Mouse (Mus musculus): ENCODE results near the gene Bcl2.
A peak's percentile ranks its signal among the peaks of the same experiment; 100 is the strongest.
"Not testable (repeated sequence)": the region's sequence is repeated elsewhere in the genome, so short reads cannot be mapped to it uniquely, and the experiment has no call there.

The Bcl2 gene

DNA sequence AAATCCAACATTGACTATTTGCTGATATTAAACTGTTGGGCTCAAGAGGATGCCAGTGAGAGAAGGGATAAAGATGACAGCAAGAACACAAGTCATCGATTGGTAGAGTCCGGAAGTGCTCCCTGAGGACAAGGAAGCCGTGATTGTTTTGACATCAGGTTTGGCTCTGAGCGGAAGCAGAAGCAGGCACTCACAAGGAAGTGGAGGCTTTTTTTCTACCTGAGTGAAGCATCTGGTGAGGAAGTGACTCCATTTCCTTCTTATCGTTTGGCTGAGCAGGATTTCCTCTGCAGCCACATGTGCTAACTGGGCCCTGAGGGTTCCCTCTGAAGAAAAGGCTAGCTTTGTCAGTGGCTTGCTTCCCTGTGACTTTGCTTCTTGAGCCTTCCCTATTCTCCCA is 165.0 kb downstream of the Bcl2 start:
- no peak for DNase-seq

DNA sequence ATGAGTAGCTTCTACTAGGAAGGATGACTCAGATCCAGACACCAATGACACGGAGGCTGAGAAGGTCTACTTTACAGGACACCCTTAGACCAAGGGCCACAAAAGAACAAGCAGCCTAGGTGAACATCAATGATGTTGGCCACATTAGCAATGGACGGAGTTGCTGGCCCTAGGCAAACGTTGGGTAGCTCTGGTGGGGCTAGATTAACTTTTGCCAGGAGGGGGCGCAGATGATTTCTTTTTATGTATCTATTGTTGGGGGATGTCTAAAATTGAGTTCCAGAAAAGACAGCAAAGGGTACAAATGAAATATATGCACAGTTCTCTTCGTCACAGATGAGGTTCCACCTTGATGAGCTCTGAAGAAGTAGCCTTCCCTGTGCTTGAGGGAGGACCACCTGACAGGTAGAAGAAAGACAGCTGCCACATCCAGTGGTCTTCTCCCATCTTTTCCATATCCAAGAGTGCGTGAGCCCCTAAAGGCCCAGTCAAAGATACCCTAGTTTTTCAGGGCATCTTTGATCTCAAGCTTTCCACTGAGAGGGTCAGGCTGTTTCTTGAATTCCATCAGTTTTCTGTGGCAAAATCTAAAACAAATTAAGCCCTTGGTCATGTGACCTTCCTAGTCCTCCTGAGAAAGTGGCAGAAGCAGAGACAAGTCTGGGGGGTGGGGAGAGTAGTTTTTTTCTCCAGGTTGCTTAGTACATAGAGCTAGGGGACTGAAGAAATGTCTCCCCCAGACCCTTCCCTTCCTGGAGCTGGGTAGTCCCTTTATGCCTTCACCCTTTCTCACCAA is 169.1 kb downstream of the Bcl2 start:
- DNase-seq, result peak; percentile 24

DNA sequence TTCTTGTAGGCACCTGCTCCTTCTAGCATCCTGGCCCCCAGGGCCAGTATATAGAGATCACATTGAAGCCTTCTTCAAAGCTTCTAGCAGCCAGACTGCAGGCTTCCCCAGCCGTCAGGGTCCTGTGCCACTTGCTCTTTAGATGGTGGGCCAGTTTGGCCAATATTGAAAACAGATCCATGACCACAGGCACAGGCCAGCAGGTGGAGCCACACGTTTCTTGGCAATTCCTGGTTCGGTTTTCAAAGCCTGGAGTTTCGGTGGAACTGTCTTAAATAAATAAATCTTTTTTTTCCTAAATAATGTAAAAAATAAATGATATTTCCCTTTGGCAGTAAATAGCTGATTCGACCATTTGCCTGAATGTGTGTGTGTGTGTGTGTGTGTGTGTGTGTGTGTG is 171.3 kb downstream of the Bcl2 start:
- DNase-seq, result peak; percentile 28

DNA sequence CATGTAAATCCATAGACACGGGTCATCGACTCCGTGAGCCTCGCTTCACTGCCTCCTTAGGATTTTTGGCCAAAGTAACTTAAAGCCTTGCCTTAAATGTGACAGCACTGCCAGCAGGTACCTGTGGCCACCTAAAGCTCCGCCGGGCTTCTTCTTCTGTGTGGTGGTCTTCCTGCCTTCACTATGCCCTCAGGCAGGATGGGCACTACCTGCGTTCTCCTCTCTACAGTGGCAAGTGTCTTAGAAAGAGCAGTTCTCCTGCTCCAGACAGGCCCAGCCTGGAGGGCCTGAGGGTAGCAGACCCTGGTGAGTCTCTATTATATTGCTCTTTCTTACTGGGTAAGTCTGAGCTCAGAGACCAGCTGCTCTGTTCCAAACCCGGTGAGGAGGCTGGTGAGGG is 172.2 kb downstream of the Bcl2 start:
- no peak for DNase-seq

DNA sequence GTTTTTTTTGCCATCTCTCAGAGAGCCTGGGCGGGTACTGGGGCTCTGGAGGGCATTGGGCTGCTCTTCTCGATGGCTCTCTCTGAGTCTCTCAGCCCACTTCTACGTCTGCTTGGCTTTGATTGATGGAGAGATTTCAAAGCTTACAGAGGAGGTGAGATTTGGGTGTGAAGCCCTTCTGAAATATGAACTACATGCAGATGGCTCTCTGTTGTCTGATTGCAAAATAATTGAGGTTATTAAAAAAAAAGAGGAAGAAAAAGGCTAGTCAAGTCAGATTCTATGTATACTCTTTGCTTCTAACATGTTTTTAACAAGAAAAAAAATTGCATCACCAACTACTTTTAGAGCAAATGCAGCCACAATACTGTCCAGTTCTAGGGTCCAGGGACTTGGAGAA is 173.9 kb downstream of the Bcl2 start:
- DNase-seq, result no peak

DNA sequence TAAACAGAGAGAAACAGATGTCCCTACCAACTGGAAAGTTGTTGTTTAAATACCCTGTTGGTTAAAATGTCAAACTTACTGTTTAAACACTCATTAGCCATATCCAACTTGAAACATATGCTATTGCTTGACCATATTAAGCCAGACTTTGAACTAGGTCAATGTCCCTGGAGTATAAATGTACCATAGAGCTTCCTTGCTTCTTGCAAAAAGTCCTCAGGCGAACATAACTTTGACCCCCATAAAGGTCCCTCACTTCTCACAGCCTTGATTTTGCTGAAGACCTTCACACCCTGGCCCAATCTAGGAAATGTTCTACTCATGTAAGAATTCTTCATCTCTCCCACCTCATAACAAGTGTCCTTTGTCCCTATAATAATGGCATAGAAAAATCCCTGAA is 175.0 kb downstream of the Bcl2 start:
- DNase-seq, result no peak

DNA sequence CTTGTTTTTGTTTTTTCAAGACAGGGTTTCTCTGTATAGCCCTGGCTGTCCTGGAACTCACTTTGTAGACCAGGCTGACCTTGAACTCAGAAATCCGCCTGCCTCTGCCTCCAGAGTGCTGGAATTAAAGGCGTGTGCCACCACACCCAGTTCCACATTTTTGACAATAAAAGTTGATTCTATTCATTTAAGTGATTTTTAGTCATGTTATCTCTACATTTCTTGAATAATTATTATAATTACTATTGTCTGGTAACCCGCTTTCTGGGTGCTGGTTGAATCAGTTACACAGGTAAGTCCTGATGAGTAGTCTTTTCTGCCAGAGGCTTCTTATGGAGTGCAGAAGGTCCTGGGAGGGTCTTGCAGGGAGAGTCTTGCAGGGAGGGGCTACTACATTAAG is 179.2 kb downstream of the Bcl2 start:
- DNase-seq, result not testable (repeated sequence)

DNA sequence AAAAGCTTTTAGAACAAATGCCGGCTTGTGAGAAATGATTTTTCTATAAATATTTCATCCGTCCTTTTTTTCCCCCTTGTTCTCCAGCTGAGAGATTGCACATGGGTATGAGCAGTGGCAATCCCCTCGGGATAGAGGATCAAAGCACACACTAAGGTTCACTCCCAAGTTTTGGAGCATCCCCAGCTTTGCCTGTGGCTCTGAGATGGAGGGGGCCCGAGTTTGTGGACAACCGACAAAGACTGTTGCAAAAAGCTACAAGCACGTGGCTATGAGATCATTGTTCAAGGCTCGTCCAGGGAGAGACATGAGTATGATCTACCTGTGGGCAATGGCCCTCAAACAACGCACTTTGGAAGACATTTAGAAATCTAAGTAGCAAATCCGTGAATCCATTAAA is 184.5 kb downstream of the Bcl2 start:
- no peak for DNase-seq

DNA sequence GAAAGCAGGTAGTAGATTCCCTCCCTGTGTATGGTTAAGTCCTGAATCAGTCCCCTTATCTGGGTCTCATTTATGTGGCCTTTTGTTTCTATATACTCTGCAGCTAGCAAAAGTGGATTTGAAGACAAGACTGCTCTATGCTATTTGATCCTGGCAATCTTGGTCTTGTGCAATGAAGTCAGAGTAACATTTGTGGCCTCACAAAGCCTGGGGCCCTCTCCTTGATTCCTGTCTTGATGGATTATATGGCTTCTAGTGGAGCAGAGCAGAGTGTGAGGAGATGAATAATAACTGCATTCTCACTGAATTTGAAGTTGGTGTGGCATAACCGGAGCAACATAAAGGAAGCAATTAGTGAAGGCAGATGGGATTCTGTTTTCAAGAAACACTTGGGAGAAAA is 186.5 kb downstream of the Bcl2 start:
- no peak for DNase-seq

DNA sequence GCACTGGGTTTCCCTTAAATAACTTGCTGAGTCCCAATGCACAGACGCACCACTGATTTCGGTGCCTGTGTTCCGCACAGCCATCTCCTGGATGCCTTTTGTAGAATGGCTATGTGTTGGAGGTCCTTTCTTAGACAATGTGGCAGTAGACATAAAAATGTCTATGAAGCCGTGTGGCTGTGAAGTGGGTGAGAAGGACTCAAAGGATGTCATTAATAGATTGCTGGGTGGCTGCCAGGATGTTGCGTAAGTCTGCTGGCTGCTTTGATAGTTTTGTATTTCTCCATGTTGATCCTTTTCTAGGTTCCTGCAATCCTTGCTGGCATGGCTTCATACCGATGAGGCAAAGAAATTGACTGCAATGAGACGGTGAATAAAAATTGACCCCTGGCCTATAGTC is 187.3 kb downstream of the Bcl2 start:
- no peak for DNase-seq

DNA sequence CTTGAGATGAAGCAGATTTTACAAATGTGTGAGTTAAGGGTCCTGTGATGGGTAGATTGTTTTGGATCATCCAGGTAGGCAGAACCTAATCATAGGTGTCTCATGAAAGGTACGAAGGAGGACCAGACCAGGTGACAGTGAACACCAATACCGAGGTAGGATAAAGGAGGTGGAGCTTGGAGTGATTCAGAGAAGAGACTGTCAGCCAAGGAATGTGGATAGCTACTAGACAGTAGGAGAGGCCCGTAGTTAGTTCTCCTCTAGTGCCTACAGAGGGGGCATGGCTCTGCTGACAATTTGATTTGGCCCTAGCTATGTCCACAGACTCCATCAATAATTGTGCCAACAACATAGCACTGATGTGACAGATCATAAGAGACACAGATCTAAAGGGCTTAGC is 188.0 kb downstream of the Bcl2 start:
- DNase-seq, result no peak

DNA sequence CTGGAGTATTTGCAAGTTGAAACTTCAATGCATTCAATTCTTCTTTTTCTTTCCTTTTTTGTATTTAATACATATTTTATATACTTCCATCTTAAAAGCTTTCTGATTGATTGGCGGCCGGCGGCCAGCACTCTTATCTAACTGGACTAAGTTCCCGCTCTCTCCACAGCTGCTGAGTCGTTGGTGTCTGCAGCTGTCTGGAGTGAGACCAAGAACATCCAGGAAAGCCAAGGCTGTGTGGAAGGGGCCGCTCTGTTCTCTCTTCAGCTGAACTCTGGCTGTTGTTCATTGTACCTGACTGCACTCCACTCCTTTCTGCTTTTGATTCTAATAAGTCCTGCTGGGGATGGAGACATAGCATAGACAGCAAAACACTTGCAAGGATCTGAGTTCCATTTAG is 190.3 kb downstream of the Bcl2 start:
- DNase-seq, result no peak

DNA sequence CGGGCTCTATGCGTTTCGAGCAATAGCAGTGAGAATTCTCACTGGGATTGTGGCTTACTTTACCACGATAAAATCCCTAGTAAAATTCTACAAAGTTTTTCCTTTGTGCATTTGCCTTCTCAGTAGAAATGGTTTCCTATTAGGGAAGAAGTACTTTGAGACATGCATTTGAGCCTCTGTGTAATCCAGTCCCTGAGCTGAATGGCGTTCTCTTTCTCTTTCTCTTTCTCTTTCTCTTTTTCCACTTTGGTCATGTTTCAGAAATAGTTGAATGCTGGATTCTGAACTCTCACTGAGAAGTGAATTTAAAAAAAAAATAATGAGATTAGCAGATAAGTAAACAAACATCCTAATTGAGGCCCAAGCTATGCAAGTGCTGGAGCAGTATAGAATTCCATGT is 191.1 kb downstream of the Bcl2 start:
- DNase-seq, result no peak

DNA sequence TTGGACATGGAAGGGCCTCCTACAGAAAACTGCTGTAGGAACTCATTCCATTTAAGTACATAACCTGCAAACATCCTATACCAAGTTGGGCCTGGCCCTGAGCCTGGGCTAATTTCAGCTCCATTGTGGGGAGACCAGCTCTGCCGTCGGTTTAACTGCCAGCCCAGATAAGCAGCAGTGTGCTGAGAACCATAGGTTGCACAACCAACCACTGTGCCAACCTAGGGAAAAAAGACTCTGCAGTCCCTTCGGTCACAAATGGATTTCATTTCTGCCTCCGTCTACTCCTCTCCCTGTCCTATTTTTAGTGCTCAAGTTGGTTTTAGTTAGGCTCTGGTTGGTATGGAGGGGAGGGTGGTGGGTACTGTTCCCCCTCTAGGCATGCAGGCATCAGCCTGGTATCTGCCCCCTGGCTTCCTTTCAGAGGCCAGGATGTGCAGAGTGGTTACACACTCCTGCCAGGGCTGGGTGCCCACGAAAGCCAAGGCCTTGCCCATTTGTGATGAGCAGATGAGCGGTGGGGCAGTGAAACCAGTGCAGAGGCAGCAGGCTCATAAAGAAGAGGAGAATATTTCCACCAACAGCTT is 196.4 kb downstream of the Bcl2 start:
- DNase-seq, result no peak

DNA sequence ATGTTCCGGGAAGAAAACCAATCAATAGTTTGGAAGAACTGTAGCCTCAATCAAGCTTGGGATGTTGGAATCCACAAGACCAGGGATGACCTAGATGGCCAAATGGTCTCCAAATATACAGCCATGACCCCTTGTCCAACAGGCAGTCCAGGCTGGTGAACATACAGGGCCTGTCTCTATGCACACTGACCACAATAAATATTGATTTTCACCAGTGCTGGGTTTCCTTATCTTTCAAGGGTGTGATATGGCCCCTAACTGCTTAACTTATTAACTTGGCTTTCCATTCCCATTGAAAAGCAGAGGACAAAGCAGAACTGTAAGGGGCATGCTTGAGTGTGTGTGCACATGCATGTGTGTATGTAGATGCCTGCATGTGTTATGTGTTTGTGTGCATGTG is 197.0 kb downstream of the Bcl2 start:
- DNase-seq, result no peak

DNA sequence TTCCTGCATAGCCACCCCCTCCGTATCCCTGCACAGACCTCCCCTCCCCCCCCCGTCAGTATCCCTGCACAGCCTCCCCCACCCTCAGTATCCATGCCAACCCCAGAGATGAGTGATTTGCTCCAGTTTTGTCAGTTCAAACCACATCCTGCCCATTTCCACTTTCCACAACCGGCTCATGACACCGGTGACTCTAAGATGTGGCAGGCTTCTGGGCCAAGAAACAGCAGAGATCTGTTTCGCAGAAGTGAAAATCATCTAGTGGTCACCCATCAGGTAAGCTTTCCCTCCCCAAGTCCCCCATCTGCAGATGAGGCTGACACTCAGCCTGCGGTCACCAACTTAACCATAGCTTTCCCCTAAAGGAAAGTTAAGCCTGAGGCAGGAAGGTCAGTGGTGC is 198.5 kb downstream of the Bcl2 start:
- no peak for DNase-seq

DNA sequence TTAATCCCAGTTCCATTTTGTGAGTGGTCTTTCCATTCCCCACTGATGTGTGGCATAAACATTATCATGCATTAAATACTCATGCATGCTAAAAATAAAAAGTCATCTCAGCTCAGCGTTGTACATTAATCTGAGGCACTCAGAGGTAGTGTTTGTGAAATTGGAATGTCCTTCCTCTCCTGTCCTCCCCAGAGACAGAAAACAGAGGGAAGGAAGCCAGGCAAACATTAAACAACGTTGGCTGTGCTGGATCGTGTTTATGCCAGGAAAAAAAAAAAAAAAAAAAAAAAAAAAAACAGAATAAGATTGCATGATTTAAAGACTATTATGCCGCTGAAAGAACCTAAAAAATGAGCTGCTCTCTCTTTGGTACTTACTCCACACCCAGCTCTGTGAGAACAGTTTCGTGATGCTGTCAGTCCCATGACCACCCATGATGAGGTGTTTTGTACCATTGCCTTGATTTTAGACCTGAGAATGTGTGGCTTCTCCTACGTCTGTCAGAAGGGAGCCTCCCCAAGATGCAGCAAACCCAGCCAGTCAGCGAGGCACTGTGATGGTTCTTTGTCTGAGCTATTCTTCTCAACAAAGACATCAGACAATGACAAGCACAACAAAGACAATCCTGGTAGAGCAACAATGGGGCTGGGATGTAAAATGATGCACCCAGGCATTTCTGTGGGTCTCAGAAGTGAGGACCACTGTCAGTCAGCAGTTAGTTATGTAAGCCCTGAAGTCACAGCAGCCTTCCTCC is 200.0 kb downstream of the Bcl2 start:
- DNase-seq, result peak; percentile 15

DNA sequence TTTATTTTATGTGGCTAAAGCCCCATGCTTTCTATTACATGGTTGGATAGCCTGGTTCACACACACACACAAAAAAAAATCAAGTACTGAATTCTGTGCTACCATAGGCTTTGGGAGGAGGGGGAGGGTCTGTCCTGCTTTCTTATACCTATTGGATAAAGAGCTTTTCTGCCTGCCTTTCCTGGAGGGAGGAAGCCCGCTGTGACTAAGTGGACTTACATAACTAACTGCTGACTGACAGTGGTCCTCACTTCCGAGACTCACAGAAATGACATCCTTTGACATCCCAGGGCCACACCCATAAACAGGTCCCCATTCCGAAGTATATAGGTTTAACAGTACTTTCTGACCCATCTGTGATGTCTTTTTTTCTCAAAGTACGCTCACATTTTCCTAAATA is 200.6 kb downstream of the Bcl2 start:
- no peak for DNase-seq

DNA sequence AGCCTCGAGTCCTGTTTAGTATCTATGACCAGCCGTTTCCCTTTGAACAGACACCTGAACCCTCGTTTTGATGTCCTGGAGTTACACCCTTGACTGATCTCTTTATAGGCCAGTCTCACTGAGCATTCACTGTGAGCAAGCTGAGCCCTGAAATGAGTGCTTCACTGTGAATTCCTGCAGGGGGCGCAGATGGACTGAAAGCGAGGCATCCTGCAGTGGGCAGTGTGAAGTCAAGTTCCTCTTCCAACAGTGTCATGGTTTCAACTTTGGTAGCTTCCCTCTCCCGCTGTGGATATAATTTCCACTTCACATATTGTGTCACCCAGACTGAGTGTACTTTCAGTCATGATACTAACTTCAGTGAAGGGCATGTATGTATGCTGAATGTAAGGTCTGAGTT is 202.5 kb downstream of the Bcl2 start:
- DNase-seq, result peak; percentile 74

DNA sequence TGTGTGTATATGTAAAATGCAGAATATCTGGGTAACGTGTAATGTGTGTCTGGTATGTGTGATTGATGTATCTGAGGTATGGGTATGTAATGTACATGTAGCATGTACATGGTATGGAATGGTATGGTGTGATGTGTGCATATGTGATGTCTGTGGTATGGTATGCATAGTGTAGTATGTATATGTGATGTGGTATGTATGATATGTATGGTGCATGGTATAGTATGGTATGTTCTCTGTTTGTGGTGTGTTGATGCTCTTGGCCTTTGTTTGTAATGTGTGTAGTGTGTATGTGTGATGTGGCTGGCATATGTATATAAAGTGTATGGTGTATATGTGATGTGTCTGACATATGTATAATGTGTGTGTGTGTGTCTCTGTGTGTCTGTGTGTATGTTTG is 206.5 kb downstream of the Bcl2 start:
- DNase-seq, result no peak

DNA sequence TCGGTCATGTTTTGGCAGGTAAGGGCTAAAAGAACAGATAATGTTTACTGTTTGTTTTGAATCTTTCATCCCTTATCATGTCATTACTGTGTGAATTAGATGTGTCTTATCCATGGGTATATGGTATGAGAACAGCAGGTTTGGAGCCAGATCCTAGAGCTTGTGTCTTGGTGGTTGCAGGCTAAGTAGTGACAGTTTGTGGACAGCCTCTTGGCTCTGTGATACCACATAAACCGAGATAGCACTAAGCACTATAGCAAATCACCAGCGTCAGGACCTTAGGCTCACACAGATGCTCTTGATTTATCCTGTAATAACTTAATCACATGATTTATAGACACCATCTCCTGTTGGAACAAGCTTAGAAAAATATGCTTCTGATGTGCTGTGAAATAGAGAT is 210.2 kb downstream of the Bcl2 start:
- no peak for DNase-seq

DNA sequence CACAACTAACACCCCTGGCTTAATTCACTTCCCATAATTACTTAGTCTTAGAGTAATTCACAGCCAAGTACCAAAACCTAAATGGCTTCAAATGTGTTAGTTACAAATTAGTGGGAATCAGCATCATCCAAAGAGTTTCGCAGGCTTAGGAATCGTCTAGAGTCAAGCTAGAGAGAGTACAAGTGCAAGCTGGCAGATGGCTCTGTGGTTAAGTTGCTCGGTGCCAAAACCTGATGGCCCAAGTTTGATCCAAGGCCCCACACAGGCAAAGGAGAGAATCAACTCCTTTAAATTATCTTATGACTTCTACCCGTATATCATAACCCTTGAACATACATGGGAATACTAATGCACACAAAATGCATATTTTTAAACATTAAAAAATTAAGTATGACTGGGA is 210.7 kb downstream of the Bcl2 start:
- no peak for DNase-seq

DNA sequence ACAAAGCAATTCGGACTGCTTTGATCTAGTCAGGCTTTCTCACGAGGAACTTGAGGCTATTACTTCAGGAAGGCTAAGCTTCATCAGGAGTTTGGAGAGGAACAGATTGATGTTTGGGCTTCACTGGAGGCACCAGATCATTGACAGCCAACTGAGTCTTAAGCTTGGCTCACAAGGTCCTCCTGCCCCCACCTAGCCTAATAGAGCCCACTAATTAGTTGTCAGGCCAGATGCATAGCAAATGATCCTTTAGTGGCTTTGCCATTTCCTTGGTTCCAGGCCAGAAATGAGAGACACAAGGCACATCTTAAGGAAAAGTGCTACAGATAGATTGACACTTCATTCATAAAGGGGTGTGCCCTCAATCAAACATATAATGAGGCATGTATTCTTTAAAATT is 216.1 kb downstream of the Bcl2 start:
- peak; percentile 19 for DNase-seq

Data from retina, postnatal 1 day (tissue).